Mouse (Mus musculus): ENCODE measurements around the gene Fbxw8. TPM values are rescaled to one million over a fixed set of nuclear protein-coding genes. Genes with fewer than 3 reads are reported as not detected.
A peak's percentile ranks its signal among the peaks of the same experiment; 100 is the strongest.

Gene Fbxw8
- polyA plus RNA-seq, 1 experiment from 2014 or later: 27.6 TPM

DNA sequence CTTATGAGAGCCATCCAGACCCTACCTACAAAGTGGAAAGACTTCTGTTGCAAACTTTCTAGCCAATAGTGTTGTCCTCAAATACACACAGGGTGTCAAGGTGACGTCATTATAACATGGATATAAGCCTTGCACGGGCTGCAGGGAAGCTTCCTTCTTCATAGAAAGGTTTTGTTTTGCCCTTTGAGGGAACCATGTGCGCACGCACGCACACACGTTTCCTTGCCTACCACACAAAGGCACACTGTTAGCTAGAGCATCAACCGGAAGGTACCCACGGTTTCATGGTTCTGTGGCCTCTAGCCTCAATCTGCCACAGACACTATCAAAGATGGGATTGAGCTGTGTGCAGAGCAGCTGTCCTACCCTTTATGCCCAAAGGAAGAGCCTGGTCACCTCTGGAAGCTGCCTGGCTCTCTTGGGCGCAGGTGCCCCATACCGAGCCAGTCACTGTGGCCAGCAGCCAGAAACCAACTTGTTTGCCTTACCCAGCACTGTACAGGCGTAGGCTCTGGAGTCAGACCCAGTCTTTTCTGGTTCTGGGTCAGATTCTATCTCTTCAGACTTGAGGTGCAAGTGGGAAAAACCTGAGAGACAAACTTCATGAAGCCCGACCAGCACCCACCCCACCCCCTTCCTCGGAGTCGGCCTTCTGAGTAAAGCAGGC lies 108.0 kb downstream of the Fbxw8 start:
- H3K36me3 ChIP-seq (ENCODE audit: control insufficient read depth, insufficient read depth, low read length): no peaks in the 10 kb centered on the region
- H3K4me1 ChIP-seq (replicated peaks; ENCODE audit: control insufficient read depth, insufficient read depth, low read length): no peaks in the 10 kb centered on the region
- no peak overlapping the region for H3K4me3 ChIP-seq (ENCODE audit: low read depth, low read length)
- H3K9ac ChIP-seq (ENCODE audit: low read length): no peak overlapping the region
- ATAC-seq (replicated peaks; ENCODE audit: low FRiP score) (no peak), DNase-seq (ENCODE audit: low spot score) (no peak)
- no peaks in the 10 kb centered on the region for H3K9me3 ChIP-seq (ENCODE audit: control insufficient read depth, low read length)
- H3K27me3 ChIP-seq (ENCODE audit: control insufficient read depth, insufficient read depth, low read length): no peaks in the 10 kb centered on the region
- no peak overlapping the region for H3K4me2 ChIP-seq (ENCODE audit: low read depth, low read length, severe bottlenecking)
- WGBS: 90% methylated on average over 14 of the region's 14 CpGs
- no peak overlapping the region for H3K27ac ChIP-seq (ENCODE audit: low read depth, low read length)

- 96% methylated on average over 9 of the region's 9 CpGs for WGBS
- Histone ChIP-seq H3K4me1 (replicated peaks; ENCODE audit: control insufficient read depth, insufficient read depth, low read length) (no peaks in the 10 kb centered on the region), H3K27ac (ENCODE audit: low read depth, low read length) (no peak overlapping the region), H3K4me2 (ENCODE audit: low read depth, low read length, severe bottlenecking) (no peak overlapping the region), H3K36me3 (ENCODE audit: control insufficient read depth, insufficient read depth, low read length) (no peaks in the 10 kb centered on the region), H3K4me3 (ENCODE audit: low read depth, low read length) (no peak overlapping the region), H3K9ac (ENCODE audit: low read length) (no peak overlapping the region), H3K27me3 (ENCODE audit: control insufficient read depth, insufficient read depth, low read length) (no peaks in the 10 kb centered on the region), H3K9me3 (ENCODE audit: control insufficient read depth, low read length) (no peaks in the 10 kb centered on the region)
- no peak for ATAC-seq (replicated peaks; ENCODE audit: low FRiP score)
- no peak for DNase-seq (ENCODE audit: low spot score)
These were observed 109.9 kb downstream of the Fbxw8 start for GRCm38 (mm10) chr5:118045385-118045784.

- H3K4me3 ChIP-seq (ENCODE audit: low read depth, low read length): no peak overlapping the region
- no peak for DNase-seq (ENCODE audit: low spot score)
- no peaks in the 10 kb centered on the region for H3K36me3 ChIP-seq (ENCODE audit: control insufficient read depth, insufficient read depth, low read length)
- no peaks in the 10 kb centered on the region for H3K4me1 ChIP-seq (replicated peaks; ENCODE audit: control insufficient read depth, insufficient read depth, low read length)
- 94% methylated on average over 6 of the region's 6 CpGs for WGBS
- no peak overlapping the region for H3K9ac ChIP-seq (ENCODE audit: low read length)
- H3K27me3 ChIP-seq (ENCODE audit: control insufficient read depth, insufficient read depth, low read length): no peaks in the 10 kb centered on the region
- H3K27ac ChIP-seq (ENCODE audit: low read depth, low read length): no peak overlapping the region
- no peak overlapping the region for H3K4me2 ChIP-seq (ENCODE audit: low read depth, low read length, severe bottlenecking)
- ATAC-seq (replicated peaks; ENCODE audit: low FRiP score): no peak
- no peaks in the 10 kb centered on the region for H3K9me3 ChIP-seq (ENCODE audit: control insufficient read depth, low read length)
These were observed 110.4 kb downstream of the Fbxw8 start for GRCm38 (mm10) chr5:118044907-118045306.

DNA sequence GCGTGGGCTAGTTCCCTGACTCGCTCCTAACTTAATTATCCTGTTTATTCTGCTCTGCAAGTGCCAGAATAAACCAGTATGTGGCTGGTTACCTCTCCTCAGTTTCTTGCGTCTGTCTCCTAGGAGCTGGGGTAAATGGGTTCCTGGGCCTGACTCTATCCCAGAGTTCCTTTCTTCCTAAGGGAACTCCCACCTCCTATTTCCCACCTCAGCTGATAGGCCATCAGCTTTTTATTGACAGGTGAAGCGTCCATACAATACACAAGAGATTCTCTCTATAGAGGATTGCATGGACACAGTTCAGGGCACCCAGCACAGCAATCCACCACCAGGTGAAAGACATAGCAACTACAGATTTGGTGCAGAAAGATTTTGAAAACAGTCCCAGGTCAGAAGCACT lies 111.5 kb downstream of the Fbxw8 start:
- Histone ChIP-seq H3K4me3 (ENCODE audit: low read depth, low read length) (no peak overlapping the region), H3K27me3 (ENCODE audit: control insufficient read depth, insufficient read depth, low read length) (no peaks in the 10 kb centered on the region), H3K9ac (ENCODE audit: low read length) (no peak overlapping the region), H3K9me3 (ENCODE audit: control insufficient read depth, low read length) (no peaks in the 10 kb centered on the region), H3K36me3 (ENCODE audit: control insufficient read depth, insufficient read depth, low read length) (no peaks in the 10 kb centered on the region), H3K27ac (ENCODE audit: low read depth, low read length) (no peak overlapping the region), H3K4me2 (ENCODE audit: low read depth, low read length, severe bottlenecking) (no peak overlapping the region), H3K4me1 (replicated peaks; ENCODE audit: control insufficient read depth, insufficient read depth, low read length) (no peaks in the 10 kb centered on the region)
- ATAC-seq (replicated peaks; ENCODE audit: low FRiP score) (no peak), DNase-seq (ENCODE audit: low spot score) (no peak)
- WGBS: 86% methylated on average over 4 of the region's 4 CpGs

DNA sequence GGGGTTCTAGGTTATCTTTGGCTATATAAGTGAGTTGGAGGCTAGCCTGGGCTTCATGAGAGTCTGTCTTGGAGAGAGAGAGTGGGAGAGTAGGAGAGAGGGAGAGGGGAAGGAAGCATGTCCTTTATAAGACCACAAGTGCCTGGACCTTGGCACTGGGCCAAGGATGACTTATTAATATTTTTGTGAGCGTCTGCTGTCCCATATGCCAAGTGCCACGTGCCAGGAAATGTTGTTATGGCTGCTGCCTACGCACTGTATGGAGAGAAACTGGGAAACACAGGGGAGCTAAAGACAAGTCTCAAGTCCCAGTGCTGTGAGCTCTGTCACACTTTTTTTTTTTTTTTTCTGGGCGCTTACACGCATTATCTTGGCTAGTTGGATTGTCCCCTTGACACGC lies 112.7 kb downstream of the Fbxw8 start:
- no peak for ATAC-seq (replicated peaks; ENCODE audit: low FRiP score)
- no peak overlapping the region for H3K4me2 ChIP-seq (ENCODE audit: low read depth, low read length, severe bottlenecking)

DNA sequence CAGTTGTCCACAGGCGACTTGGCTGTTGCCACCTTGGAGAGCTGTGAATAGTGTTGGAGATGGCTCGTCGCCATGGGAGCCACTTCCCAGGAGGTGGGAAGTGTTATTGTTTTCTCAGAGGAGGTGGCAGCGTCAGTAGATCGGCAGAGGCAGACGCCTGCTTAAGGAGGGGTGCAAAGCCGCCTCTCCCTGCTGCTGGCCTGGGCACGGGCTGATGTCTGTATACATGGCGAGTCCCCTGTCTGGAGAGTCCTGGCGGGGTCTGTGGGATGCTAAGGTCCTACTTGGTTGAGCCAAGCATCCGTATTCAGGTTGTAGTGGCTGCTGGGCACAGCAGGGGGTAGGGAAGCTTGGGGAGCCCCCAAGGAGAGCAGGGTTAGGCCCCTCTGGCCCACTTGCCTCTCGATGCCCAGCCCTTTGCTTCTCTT lies 116.0 kb downstream of the Fbxw8 start:
- no peak overlapping the region for H3K9ac ChIP-seq (ENCODE audit: low read length)
- WGBS: 27% methylated on average over 12 of the region's 12 CpGs
- no peak overlapping the region for H3K4me2 ChIP-seq (ENCODE audit: low read depth, low read length, severe bottlenecking)
- no peak overlapping the region for H3K4me3 ChIP-seq (ENCODE audit: low read depth, low read length)
- peaks cover 4% of the 10 kb centered on the region; the same call in 1 of the 2 replicates for H3K4me1 ChIP-seq (replicated peaks; ENCODE audit: control insufficient read depth, insufficient read depth, low read length)
- DNase-seq (ENCODE audit: low spot score): no peak
- no peaks in the 10 kb centered on the region for H3K27me3 ChIP-seq (ENCODE audit: control insufficient read depth, insufficient read depth, low read length)
- H3K36me3 ChIP-seq (ENCODE audit: control insufficient read depth, insufficient read depth, low read length): no peaks in the 10 kb centered on the region
- H3K27ac ChIP-seq (ENCODE audit: low read depth, low read length): no peak overlapping the region
- H3K9me3 ChIP-seq (ENCODE audit: control insufficient read depth, low read length): no peaks in the 10 kb centered on the region
- no peak for ATAC-seq (replicated peaks; ENCODE audit: low FRiP score)

More for the DNA sequence above, 112.7 kb downstream of the Fbxw8 start:
- Histone ChIP-seq H3K4me1 (replicated peaks; ENCODE audit: control insufficient read depth, insufficient read depth, low read length) (peaks cover 4% of the 10 kb centered on the region; the same call in 1 of the 2 replicates), H3K4me3 (ENCODE audit: low read depth, low read length) (no peak overlapping the region), H3K9me3 (ENCODE audit: control insufficient read depth, low read length) (no peaks in the 10 kb centered on the region), H3K36me3 (ENCODE audit: control insufficient read depth, insufficient read depth, low read length) (no peaks in the 10 kb centered on the region), H3K27me3 (ENCODE audit: control insufficient read depth, insufficient read depth, low read length) (no peaks in the 10 kb centered on the region), H3K9ac (ENCODE audit: low read length) (no peak overlapping the region), H3K27ac (ENCODE audit: low read depth, low read length) (no peak overlapping the region)
- WGBS: 93% methylated on average over 6 of the region's 6 CpGs
- DNase-seq (ENCODE audit: low spot score): no peak

GRCm38 (mm10) chr5:118037798-118038484 lies 117.3 kb downstream of the Fbxw8 start:
- Histone ChIP-seq H3K4me1 (replicated peaks; ENCODE audit: control insufficient read depth, insufficient read depth, low read length) (peaks cover 4% of the 10 kb centered on the region; the same call in 1 of the 2 replicates), H3K4me2 (ENCODE audit: low read depth, low read length, severe bottlenecking) (peak overlapping the region; percentile 35; the same call in 1 of the 2 replicates), H3K4me3 (ENCODE audit: low read depth, low read length) (no peak overlapping the region), H3K9me3 (ENCODE audit: control insufficient read depth, low read length) (no peaks in the 10 kb centered on the region), H3K9ac (ENCODE audit: low read length) (no peak overlapping the region), H3K27ac (ENCODE audit: low read depth, low read length) (no peak overlapping the region), H3K27me3 (ENCODE audit: control insufficient read depth, insufficient read depth, low read length) (no peaks in the 10 kb centered on the region), H3K36me3 (ENCODE audit: control insufficient read depth, insufficient read depth, low read length) (no peaks in the 10 kb centered on the region)
- no peak for DNase-seq (ENCODE audit: low spot score)
- 8% methylated on average over 10 of the region's 10 CpGs for WGBS
- ATAC-seq (replicated peaks; ENCODE audit: low FRiP score): peak; percentile 67

DNA sequence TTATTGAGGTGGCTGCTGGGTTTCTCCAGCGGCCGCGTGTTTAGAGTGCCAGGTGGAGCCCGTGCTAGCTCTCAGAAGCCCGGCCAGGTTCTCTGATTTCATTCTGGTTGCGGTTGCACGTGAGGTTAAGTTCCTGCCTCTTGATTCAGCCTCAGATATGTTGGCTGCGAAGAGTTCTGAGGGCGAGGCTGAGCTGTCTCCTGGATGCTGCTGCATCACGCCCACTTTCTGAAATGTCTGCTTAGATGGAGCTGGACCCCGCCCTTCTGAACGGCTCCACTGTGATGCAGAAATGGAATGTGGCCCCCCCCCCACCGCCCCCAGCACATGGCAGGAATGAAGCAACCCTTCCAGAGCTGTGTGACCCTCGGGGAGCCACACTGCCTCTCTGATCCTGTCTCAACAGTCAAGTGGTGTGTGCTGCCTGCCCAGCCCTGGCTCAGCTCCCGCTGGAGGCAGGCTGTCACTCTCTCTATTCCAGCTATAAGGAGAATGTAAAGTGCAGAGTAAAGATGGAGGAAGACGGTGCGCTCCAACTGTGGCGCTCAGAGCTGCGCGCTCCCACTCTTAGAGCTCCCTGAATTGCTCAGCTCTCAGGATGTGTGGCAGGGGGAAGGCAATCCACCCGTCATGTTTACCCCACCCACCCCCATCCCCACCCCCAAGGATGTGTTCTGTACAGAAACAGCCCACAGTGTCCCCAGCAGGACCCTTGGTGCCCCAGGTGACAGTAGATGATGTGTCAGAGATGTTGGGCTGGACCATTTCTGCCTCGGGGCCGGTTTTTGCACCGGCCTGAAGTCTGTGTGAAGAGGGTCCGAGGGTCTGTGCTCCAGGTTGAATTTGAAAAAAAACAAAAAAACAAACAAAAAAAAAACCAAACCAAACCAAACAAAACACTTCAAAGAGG lies 118.1 kb downstream of the Fbxw8 start:
- peaks cover 4% of the 10 kb centered on the region; the same call in 1 of the 2 replicates for H3K4me1 ChIP-seq (replicated peaks; ENCODE audit: control insufficient read depth, insufficient read depth, low read length)
- H3K9ac ChIP-seq (ENCODE audit: low read length): peak overlapping the region; percentile 27; the same call in 1 of the 2 replicates
- H3K27me3 ChIP-seq (ENCODE audit: control insufficient read depth, insufficient read depth, low read length): no peaks in the 10 kb centered on the region
- WGBS: 42% methylated on average over 25 of the region's 25 CpGs
- H3K27ac ChIP-seq (ENCODE audit: low read depth, low read length): 0 out of 2 replicates have a peak overlapping the region, but pooled peaks have one; percentile 18
- no peaks in the 10 kb centered on the region for H3K36me3 ChIP-seq (ENCODE audit: control insufficient read depth, insufficient read depth, low read length)
- no peak for DNase-seq (ENCODE audit: low spot score)
- H3K4me3 ChIP-seq (ENCODE audit: low read depth, low read length): no peak overlapping the region; the same call in 1 of the 2 replicates
- no peaks in the 10 kb centered on the region for H3K9me3 ChIP-seq (ENCODE audit: control insufficient read depth, low read length)
- H3K4me2 ChIP-seq (ENCODE audit: low read depth, low read length, severe bottlenecking): peak overlapping the region; percentile 35; the same call in 1 of the 2 replicates
- ATAC-seq (replicated peaks; ENCODE audit: low FRiP score): no peak

Data from forebrain, embryonic 11.5 days (tissue).